Mouse (Mus musculus): ENCODE results near the gene Galnt15.

The Galnt15 gene

DNA sequence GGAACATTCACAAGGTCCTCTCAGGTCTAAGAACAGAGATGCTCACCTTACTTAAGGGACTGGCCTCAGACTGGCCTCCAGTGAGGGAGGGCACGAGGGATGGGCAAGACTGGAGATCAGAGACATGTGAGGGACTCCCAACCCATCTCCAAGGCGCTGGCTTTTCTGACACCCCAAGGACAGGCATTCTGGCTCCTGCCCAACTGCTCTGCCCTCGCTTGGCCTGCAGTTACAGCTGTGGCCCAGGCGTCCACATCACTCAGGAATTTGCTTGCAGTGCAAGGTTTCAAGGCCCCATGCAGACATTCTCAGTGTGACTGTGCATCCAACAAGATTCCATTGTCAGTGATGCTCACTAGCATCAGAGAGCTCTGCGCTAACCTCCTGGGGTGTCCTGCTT, 7.7 kb downstream of the Galnt15 start:
- no peak for DNase-seq (ENCODE audit: low read depth, low spot score)

DNA sequence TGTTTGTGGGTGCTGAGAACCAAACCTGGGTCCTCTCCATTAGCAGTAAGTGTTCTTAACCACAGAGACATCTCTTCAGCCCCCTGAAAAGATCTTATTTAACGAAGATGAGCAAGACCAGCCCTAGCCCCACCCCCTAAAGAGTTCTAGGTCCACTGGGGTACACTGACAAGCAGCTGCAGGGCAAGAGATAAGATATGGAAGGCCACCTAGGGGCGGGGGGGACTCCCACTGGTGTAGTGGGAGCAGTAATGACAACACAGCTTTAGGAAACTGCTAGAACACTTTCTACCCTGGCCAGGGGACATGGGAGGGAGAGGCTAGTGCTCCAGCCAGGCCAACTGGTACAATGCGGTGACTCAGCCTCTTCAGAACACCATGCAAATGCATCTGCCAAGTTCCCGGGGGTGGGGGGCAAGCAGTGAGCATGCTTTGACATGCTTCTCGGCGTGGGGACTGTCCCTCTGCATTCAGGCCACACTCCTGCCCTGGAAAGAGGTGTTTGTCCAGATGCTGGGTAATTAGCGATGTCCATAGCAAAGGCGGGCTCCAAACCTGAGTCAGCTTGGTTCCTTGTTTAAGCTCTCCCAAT, 9.0 kb downstream of the Galnt15 start:
- no peak for DNase-seq (ENCODE audit: low read depth, low spot score)

DNA sequence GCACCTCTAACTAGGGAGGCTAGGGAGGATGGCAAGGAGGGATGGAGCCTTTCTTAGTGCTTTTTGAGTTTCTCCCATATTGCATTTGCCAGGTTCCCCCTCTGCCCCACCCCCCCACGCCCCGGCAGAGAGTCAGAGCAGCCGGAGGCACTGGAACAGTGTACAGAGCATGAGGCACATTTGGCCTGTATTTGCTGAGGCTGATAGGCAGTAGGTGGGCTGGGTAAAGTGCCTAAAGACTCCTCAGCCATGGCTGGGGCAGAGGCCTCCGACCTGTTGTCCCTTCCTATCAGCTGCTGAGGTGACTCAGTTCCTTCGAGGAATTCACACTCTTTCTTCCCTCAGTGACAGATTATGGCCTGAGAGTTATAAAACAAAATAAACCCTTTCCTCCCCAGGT, 13.3 kb downstream of the Galnt15 start:
- DNase-seq (ENCODE audit: low read depth, low spot score): no peak

GRCm38 (mm10) chr14:32046357-32046756, 17.6 kb downstream of the Galnt15 start:
- no peak for DNase-seq (ENCODE audit: low read depth, low spot score)

DNA sequence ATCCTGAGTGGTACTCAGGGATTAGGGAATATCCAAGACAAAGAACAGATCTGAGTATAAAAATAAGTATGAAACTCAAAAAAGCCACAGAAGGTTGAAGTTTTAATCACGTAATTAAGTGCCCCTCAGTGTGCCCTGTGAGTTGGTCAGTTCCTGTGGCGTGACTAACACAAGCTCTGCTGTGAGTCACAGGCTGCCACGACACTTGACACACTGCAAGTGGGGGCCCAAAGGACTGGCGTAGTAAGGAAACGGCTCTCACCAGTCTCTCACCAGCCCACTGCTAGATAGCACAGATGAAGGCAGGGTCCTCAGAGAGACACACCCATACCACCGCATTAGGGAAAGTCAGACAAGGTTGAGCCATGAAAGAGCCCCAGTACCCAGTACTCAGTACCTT, 21.4 kb downstream of the Galnt15 start:
- no peak for DNase-seq (ENCODE audit: low read depth, low spot score)

GRCm38 (mm10) chr14:32053895-32054294, 25.1 kb downstream of the Galnt15 start:
- DNase-seq (ENCODE audit: low read depth, low spot score): no peak

GRCm38 (mm10) chr14:32054788-32055187, 26.0 kb downstream of the Galnt15 start:
- DNase-seq (ENCODE audit: low read depth, low spot score): no peak

GRCm38 (mm10) chr14:32055781-32056180, 27.0 kb downstream of the Galnt15 start:
- DNase-seq (ENCODE audit: low read depth, low spot score): no peak

DNA sequence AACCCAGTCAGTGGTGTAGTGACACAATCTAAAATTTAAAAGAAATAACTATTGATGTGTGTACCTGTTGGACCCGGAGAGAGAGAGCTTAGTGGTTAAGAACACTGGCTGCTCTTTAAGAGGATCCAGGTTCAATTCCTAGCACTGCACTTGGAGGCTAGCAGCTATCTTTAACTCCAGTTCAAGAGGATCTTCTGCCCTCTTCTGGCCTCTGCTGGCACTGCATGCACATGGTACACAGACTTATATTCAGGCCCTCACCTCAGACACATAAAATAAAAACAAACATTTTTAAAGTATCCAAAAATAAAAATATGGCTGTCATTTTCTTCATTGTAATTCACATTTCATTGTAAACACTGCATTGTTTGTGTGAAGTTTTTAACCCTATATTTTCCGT, 27.9 kb downstream of the Galnt15 start:
- DNase-seq (ENCODE audit: low read depth, low spot score): peak; percentile 75

GRCm38 (mm10) chr14:32057664-32058063, 28.9 kb downstream of the Galnt15 start:
- DNase-seq (ENCODE audit: low read depth, low spot score): no peak

GRCm38 (mm10) chr14:32061398-32061797, 32.6 kb downstream of the Galnt15 start:
- peak; percentile 81 for DNase-seq (ENCODE audit: low read depth, low spot score)

DNA sequence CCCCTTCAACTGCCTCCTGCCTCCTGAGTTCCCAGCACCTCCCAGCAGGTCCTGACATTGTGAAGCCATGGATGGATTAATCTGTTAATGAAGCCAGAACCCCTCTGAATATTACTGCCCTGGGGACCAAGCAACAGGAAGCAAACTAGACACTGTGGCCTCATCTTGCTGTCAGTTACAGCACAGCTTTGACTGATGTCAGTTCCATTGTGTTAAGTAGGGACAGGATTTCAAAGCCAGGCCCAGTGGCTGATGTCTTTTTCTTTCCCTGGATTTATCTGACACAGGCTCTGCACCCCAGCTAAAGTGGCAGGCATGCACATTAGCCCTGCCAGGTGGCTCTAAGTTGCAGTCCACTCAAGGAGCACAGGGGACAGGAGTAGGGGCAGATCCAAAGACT, 44.0 kb downstream of the Galnt15 start:
- no peak for DNase-seq (ENCODE audit: low read depth, low spot score)

GRCm38 (mm10) chr14:32073211-32073685, 44.5 kb downstream of the Galnt15 start:
- no peak for DNase-seq (ENCODE audit: low read depth, low spot score)

- no peak for DNase-seq (ENCODE audit: low read depth, low spot score)
These were observed 45.1 kb downstream of the Galnt15 start for GRCm38 (mm10) chr14:32073901-32074300.

DNA sequence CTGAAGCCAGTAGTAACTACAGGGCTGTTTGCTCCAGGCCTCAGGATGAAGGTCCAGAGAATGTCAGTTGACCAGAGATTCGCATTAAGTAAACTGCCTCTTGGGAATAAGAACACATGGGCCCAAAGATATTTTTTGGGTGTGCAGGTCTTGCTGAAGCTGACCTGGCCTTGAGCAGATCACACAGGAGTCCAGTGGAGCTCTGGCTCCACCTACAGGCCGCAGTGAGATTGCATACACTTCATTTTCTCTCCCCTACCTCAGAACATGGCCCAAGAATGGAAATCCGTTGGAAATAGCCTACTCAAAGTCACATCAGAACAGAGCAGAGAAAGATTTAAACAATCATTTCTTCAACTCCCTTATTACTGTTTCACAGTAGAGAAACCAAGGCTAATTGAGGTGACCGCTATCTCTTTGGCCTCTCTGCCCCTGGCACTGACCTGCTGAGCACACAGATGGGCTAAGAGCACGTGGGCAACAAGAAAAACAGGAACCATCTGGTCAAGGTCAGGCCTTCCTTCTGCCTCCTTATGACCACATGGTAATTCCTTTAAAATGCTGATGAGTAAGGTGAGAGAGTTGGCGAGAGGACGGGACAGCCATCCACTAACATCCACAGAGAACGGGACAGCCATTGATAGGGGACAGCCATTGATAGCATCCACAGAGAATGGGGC, 48.2 kb downstream of the Galnt15 start:
- DNase-seq (ENCODE audit: low read depth, low spot score): peak; percentile 91

GRCm38 (mm10) chr14:32081026-32081425, 52.2 kb downstream of the Galnt15 start:
- no peak for DNase-seq (ENCODE audit: low read depth, low spot score)

DNA sequence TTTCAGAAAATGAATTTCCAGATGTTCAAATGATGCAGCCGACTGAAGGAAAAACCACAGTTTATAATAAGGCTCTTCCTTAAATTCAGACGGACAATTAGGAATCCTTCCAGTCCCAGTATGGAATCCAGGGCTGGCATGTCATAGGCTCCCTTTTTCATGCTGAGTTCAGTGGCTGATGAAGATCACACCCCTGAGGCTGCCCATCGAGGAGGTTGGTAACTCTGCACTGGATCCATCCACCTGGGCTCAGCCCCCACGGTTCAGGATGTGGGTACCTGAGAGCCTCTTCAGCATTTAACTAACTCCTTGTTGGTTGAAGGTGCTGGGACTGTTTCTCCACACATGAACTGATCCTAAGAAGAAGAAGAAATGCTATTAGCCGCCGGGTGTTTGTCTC, 54.1 kb downstream of the Galnt15 start:
- no peak for DNase-seq (ENCODE audit: low read depth, low spot score)

- DNase-seq (ENCODE audit: low read depth, low spot score): no peak
These were observed 54.7 kb downstream of the Galnt15 start for GRCm38 (mm10) chr14:32083466-32083865.

GRCm38 (mm10) chr14:32084761-32085485, 56.1 kb downstream of the Galnt15 start, which contains the start of gene Oxnad1:
Oxnad1 (plus strand) TSS chr14:32085374.
- DNase-seq (ENCODE audit: low read depth, low spot score): peak; percentile 96

DNA sequence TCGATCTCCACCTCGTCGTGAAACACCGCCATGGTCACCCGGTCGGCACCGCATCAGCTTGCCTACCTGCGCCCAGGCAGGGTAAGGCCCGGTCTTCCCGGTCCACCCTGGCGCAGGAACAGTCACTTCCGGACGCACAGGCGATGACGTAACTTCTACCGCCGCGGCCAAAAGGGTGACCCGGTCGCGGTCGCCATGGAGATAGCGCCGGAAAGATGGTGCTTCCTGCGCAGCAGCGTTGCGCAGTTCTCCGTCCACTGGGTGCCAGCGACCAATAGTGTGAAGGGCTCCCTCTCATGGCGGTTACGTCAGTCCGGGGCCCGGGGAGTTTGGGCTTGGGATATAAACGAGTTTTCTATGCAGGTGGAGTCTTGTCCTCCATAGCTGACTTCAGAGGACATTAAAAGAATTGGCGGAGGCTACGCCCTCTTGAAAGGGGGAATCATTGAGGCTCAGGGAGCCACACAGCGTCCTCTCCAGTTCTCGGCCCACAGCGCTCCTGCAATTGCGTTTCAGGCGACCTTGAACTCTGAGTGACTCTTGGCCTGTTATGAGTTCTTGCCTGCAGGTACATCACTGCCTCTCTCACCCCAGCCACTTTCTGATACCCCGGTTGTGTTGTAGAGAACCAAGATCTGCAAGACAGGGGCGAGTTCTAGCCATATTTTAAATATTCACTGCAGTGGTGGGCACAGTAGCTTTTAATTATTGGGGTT, 56.9 kb downstream of the Galnt15 start, which contains the start of gene Dph3:
Gene Dph3 (minus strand): TSS at position 244 of the 716 bp plus-strand sequence.
- peak; percentile 99 for DNase-seq (ENCODE audit: low read depth, low spot score)

GRCm38 (mm10) chr14:32086226-32086625, 57.4 kb downstream of the Galnt15 start:
- no peak for DNase-seq (ENCODE audit: low read depth, low spot score)

Measured in ZHBTc4 (cell line).